Mouse (Mus musculus): Measurements from ENCODE around the gene Adcy3.

- TF ChIP-seq CTCF (IDR thresholded peaks at IDR 0.05; ENCODE audit: low read depth) (no peak), EP300 (IDR thresholded peaks at IDR 0.05; ENCODE audit: low read depth) (no peak)
Measured at GRCm38 (mm10) chr12:4158868-4159632, 26.1 kb downstream of the Adcy3 start.

Data from liver, postnatal 0 days (tissue).